Mouse (Mus musculus) lung, postnatal 14 days (tissue): Measurements from ENCODE around the gene Sirt4.

Experiments used
- DNase-seq: peaks from one replicate; pipeline ENCODE4 v3.0.0; 2021

Gene Sirt4

GRCm38 (mm10) chr5:115432395-115432794, 52.1 kb downstream of the Sirt4 start:
- no peak for DNase-seq

DNA sequence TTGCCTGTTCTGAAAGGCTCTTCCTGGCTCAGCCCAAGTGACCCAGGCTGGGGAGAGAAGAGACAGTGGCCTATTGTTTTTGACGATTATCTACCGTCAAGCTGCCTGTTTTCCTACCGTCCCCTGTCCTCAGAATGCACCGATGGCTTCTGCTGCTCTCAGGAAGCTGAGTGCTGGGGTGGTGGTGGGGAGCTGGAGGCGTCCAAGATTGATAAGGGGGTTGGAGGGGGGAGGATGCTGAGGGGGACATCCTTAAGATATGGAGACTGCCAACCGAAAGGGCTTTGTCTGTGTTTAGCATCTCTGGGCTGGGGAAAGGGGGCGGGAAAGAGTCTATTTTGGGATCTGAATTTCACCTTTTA, 52.6 kb downstream of the Sirt4 start:
- no peak for DNase-seq

- DNase-seq: no peak
Observed at GRCm38 (mm10) chr5:115431061-115431897, 53.2 kb downstream of the Sirt4 start.

DNA sequence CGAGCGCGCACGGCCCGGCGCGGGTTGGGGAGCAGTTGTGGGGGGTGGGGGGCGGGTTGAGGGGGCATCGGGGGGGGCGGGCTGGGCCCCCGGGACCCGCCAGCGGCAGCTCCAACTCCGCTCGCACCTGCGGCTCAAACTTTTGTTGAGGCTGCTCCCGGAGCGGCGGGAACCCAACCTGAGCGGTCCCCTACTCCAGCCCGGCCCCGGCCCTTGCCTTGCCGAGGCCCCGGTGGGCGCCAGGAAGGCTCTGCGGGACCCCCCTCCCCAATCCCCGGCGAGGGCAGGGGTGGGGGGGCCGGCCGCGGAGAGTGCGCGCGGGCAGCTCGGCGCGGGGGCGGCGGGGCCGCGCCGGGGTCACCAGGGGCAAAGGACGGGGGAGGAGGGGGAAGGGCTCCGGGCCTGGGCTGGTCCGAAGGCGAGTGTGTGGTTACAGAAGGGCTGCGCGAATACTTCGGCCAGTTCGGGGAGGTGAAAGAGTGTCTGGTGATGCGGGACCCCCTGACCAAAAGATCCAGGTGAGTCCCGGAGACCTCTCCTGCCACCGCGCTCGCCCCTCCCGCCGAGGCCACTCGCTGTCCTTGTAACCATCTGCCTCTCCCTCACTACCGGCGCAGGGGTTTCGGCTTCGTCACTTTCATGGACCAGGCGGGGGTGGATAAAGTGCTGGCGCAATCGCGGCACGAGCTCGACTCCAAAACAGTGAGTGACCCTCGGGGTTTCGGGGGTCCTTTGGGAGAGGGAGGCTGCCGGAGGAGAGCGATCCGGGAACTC, 54.2 kb downstream of the Sirt4 start:
- DNase-seq: no peak

GRCm38 (mm10) chr5:115429359-115430186, 55.0 kb downstream of the Sirt4 start, which contains the start of gene Msi1:
Gene Msi1, plus strand, starts transcription at chr5:115429599.
- no peak for DNase-seq

DNA sequence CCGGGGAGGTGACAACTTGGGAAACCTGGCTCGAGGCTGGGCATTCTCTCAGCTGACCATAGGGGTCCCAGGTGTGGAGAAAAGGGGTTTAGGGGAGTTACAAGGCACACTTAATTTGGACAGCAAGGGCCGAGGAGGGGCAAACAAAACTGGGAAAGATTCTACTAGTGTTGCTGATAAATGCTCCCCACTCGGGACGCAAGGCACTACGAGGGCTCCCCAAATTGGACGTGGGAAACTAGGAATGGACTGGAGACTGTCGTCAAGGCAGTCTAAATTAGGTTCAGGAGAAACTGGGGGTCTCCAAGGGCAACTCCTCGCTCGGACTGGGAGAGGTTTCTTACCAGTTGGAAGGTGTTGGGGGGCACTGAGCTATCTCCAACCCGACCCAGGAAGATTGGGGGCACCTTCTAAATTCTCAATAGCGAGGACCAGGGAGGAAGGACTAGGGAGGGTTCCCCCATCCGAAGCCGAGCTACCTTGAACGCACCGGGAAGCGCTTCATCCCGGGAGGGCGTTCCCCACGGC, 55.6 kb downstream of the Sirt4 start:
- no peak for DNase-seq
